Mouse (Mus musculus): Measurements from ENCODE around the gene Rce1.

Rce1 gene

GRCm38 (mm10) chr19:4573241-4573640 is 52.2 kb downstream of the Rce1 start:
- no peak for ATAC-seq (ENCODE audit: insufficient number of reproducible peaks, low FRiP score, low TSS enrichment)
